Mouse (Mus musculus) midbrain, embryonic 10.5 days (tissue): ENCODE data around the gene Ubac2. TPM values are rescaled to one million over a fixed set of nuclear protein-coding genes. Genes with fewer than 3 reads are reported as not detected.

Experiments
- DNase-seq: peaks from one replicate; pipeline ENCODE4 v3.0.0-alpha.2; 2017; ENCODE audit warnings: low spot score
- H3K27ac ChIP-seq: fragments of 300-500 bp; sonication (generic); replicated peaks from 2 replicates; pipeline ENCODE4 v1.5.1; 2016; ENCODE audit warnings: mild to moderate bottlenecking
- H3K27me3 ChIP-seq: fragments of 300-500 bp; sonication (generic); 2 replicates; pipeline ENCODE4 v1.6.1; 2016; ENCODE audit warnings: low read depth, mild to moderate bottlenecking; ENCODE audit not compliant: poor library complexity, severe bottlenecking
- H3K36me3 ChIP-seq: fragments of 300-500 bp; sonication (generic); 2 replicates; pipeline ENCODE4 v1.6.1; 2016; ENCODE audit warnings: mild to moderate bottlenecking, moderate library complexity
- H3K4me1 ChIP-seq: fragments of 300-500 bp; sonication (generic); 2 replicates; pipeline ENCODE4 v1.6.1; 2016
- H3K4me3 ChIP-seq: fragments of 300-500 bp; sonication (generic); 2 replicates; pipeline ENCODE4 v1.5.1; 2016; ENCODE audit warnings: mild to moderate bottlenecking, moderate library complexity
- H3K9me3 ChIP-seq: fragments of 300-500 bp; sonication (generic); replicated peaks from 2 replicates; pipeline ENCODE4 v1.6.1; 2016; ENCODE audit warnings: mild to moderate bottlenecking
- WGBS: fragments of 180-500 bp; shearing (Covaris S2); methylation state at CpG from one replicate; pipeline ENCODE4 v1.1.7; 2016; 5-methylcytosine and 5-hydroxymethylcytosine counted together
- polyA plus RNA-seq: library from polyadenylated mRNA; unstranded; fragments of >200 nt; fragmentation: Nextera tagmentation; extraction: Ambion mirVana; gene quantifications from 2 replicates; pipeline ENCODE4 v1.2.1, GENCODE M21; 2016

The Ubac2 gene
- polyA plus RNA-seq, 1 experiment from 2014 or later: 78.3 TPM

DNA sequence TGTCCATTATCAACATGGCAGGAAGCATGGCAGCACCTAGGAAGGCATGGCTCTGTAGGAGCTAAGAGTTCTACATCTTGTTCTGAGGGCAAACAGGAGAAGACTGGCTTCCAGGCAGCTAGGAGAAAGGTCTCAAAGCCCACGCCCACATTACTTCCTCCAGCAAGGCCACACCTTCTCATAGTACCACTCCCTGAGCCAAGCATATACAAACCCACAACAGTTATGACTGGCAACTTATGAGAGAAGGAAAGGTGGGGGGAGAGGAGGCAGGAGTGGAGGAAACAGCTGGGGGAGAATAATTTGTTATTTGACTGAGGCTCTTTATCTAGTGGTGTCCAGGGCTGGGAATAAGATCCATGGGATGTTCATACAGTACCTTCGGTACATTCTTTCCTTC is 157.4 kb downstream of the Ubac2 start:
- no peaks in the 10 kb centered on the region for H3K4me1 ChIP-seq
- no peak for DNase-seq
- no peaks in the 10 kb centered on the region for H3K36me3 ChIP-seq
- WGBS: 88% methylated on average over 2 of the region's 2 CpGs
- H3K27ac ChIP-seq: no peak overlapping the region
- H3K9me3 ChIP-seq: no peaks in the 10 kb centered on the region
- no peaks in the 10 kb centered on the region for H3K27me3 ChIP-seq
- H3K4me3 ChIP-seq: no peak overlapping the region

DNA sequence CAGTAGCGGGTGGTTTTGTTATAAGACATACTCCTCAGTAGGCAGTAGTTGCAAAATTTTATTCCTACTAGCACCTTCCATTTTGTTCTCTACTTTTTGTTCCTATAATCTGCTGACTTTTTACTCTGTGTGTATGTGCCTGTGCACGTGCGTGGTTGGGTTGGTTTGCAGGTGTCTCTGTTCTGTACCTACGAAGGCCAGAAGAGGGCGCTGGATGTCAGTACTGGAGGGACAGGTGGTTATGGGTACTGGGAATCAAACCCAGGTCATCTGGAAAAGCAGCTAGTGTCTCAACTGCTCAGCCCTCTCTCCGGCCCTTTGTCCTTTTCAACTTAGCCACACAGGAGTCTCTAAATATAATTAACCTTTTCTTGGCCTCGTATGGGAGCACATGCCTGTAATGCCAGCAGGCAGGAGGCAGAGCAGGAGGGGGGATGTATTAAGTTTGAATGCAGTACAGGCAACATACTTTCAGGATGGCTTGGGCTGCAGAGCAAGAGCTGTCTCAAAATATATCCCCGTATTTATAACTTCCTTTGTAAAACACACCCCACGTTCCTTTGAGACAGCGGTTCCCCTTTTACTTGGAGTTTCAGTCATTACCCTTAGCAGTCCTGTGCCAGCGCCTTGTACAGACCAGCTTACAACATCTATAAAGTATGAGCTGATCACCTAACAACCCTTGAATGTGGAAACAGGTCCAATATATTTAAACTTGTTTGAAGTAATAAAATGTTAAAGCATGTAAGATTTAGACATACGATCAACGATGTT is 160.6 kb downstream of the Ubac2 start:
- no peak for DNase-seq
- WGBS: 89% methylated on average over 13 of the region's 13 CpGs
- Histone ChIP-seq H3K27me3 (no peaks in the 10 kb centered on the region), H3K27ac (no peak overlapping the region), H3K9me3 (no peaks in the 10 kb centered on the region), H3K4me3 (no peak overlapping the region), H3K36me3 (no peaks in the 10 kb centered on the region), H3K4me1 (no peaks in the 10 kb centered on the region)

- 82% methylated on average over 3 of the region's 3 CpGs for WGBS
These were observed 163.0 kb downstream of the Ubac2 start for GRCm38 (mm10) chr14:122041413-122041825.

DNA sequence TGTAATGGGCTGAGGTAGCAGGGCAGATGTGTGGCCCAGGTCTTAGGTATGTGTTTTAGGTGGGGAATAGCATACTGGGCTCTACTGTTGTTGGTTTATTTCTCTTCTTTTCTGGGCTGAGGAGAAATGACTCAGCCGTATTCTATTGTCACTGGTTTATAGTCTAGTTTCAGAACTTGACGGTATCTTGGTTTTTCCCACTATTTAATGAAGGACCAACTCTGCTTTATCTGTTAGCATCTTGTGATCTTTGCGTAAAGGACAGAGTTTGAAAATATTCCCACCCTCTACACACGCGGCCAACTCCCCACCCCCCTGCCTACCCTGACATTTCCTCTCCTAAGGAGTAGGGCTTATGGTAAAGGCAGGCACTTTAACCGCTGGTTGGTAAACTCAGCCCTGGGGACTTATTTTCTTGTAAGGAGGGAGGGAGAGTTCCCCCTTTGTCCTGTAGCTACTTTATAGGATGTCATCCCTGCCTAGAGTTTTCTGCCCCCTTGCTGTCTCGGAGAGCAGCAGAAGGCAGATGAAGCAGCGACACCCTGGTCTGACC is 163.8 kb downstream of the Ubac2 start:
- Histone ChIP-seq H3K27ac (no peak overlapping the region), H3K4me3 (no peak overlapping the region), H3K36me3 (no peaks in the 10 kb centered on the region), H3K27me3 (no peaks in the 10 kb centered on the region), H3K9me3 (0 out of 2 replicates have a peak, but pooled peaks cover 5% of the 10 kb centered on the region), H3K4me1 (no peaks in the 10 kb centered on the region)
- 90% methylated on average over 8 of the region's 8 CpGs for WGBS
- DNase-seq: no peak

More at GRCm38 (mm10) chr14:122041413-122041825, 163.0 kb downstream of the Ubac2 start:
- Histone ChIP-seq H3K4me3 (no peak overlapping the region), H3K27ac (no peak overlapping the region), H3K9me3 (0 out of 2 replicates have a peak, but pooled peaks cover 5% of the 10 kb centered on the region), H3K4me1 (no peaks in the 10 kb centered on the region), H3K36me3 (no peaks in the 10 kb centered on the region), H3K27me3 (no peaks in the 10 kb centered on the region)
- no peak for DNase-seq

- Histone ChIP-seq H3K4me3 (no peak overlapping the region), H3K4me1 (no peaks in the 10 kb centered on the region), H3K27me3 (no peaks in the 10 kb centered on the region), H3K36me3 (no peaks in the 10 kb centered on the region), H3K9me3 (0 out of 2 replicates have a peak, but pooled peaks cover 5% of the 10 kb centered on the region), H3K27ac (peak overlapping the region; percentile 33; the same call in 1 of the 2 replicates)
- WGBS: 89% methylated on average over 8 of the region's 8 CpGs
- no peak for DNase-seq
These were observed 169.4 kb downstream of the Ubac2 start for GRCm38 (mm10) chr14:122047784-122048183.

GRCm38 (mm10) chr14:122048816-122049215 is 170.4 kb downstream of the Ubac2 start:
- H3K36me3 ChIP-seq: no peaks in the 10 kb centered on the region
- H3K27me3 ChIP-seq: no peaks in the 10 kb centered on the region
- 89% methylated on average over 9 of the region's 9 CpGs for WGBS
- H3K27ac ChIP-seq: no peak overlapping the region
- 0 out of 2 replicates have a peak, but pooled peaks cover 5% of the 10 kb centered on the region for H3K9me3 ChIP-seq
- H3K4me3 ChIP-seq: no peak overlapping the region
- no peak for DNase-seq
- no peaks in the 10 kb centered on the region for H3K4me1 ChIP-seq

GRCm38 (mm10) chr14:122052896-122053635 is 174.6 kb downstream of the Ubac2 start:
- no peaks in the 10 kb centered on the region for H3K27me3 ChIP-seq
- H3K36me3 ChIP-seq: no peaks in the 10 kb centered on the region
- H3K9me3 ChIP-seq: no peaks in the 10 kb centered on the region
- H3K4me3 ChIP-seq: no peak overlapping the region
- H3K4me1 ChIP-seq: no peaks in the 10 kb centered on the region
- WGBS: 87% methylated on average over 9 of the region's 9 CpGs
- no peak for DNase-seq
- H3K27ac ChIP-seq: no peak overlapping the region

DNA sequence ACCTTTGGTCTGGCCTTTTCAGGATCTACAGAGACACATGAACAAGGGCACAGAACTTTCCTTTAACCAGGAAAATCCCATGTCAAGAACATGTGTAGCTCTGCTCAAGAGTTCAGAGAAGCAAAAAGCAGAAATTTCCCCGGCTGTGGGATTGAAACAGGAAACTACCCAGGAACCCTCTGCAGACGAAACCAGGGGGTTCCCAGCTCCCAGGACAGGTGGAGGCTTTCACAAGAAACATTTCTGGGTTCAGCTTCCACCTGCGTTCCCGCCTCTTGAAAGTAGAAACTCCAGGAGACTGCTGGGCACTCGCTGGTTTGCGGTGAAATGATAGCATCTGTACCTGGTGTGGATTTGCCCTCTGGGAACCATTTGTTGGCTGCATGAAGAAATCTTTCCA is 178.5 kb downstream of the Ubac2 start:
- Histone ChIP-seq H3K9me3 (no peaks in the 10 kb centered on the region), H3K27me3 (no peaks in the 10 kb centered on the region), H3K4me3 (no peak overlapping the region), H3K36me3 (no peaks in the 10 kb centered on the region), H3K27ac (no peak overlapping the region), H3K4me1 (no peaks in the 10 kb centered on the region)
- DNase-seq: no peak
- WGBS: 84% methylated on average over 6 of the region's 6 CpGs

DNA sequence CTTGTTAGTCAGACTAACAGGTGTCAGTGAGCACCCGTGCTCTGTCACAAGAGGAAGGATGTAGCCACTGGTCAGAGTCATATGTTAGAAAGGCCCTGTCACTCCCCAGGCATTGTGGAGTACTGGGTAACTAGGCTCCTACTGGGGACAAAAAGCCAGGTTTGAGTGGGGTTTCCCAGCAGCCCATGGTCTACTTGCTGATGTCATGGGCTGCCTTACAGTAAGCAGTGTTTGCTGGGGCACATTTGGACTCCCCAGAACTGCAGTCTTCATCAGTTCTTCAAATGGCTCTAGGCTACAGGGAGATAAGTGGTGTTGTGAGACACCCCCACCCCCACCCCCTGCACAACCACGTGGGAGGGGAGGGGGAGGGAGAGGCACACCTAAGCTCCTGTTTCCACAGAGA is 179.5 kb downstream of the Ubac2 start:
- H3K4me1 ChIP-seq: no peaks in the 10 kb centered on the region
- no peaks in the 10 kb centered on the region for H3K36me3 ChIP-seq
- WGBS: 43% methylated on average over 2 of the region's 2 CpGs

GRCm38 (mm10) chr14:122060642-122061041 is 182.2 kb downstream of the Ubac2 start:
- WGBS: 17% methylated on average over 3 of the region's 3 CpGs
- H3K36me3 ChIP-seq: no peaks in the 10 kb centered on the region
- H3K9me3 ChIP-seq: no peaks in the 10 kb centered on the region
- no peaks in the 10 kb centered on the region for H3K27me3 ChIP-seq
- H3K4me3 ChIP-seq: no peak overlapping the region
- no peak overlapping the region for H3K27ac ChIP-seq
- peak; percentile 69 for DNase-seq
- no peaks in the 10 kb centered on the region for H3K4me1 ChIP-seq

More for the DNA sequence above, 179.5 kb downstream of the Ubac2 start:
- DNase-seq: no peak
- no peak overlapping the region for H3K27ac ChIP-seq
- H3K4me3 ChIP-seq: no peak overlapping the region
- H3K27me3 ChIP-seq: no peaks in the 10 kb centered on the region
- no peaks in the 10 kb centered on the region for H3K9me3 ChIP-seq

DNA sequence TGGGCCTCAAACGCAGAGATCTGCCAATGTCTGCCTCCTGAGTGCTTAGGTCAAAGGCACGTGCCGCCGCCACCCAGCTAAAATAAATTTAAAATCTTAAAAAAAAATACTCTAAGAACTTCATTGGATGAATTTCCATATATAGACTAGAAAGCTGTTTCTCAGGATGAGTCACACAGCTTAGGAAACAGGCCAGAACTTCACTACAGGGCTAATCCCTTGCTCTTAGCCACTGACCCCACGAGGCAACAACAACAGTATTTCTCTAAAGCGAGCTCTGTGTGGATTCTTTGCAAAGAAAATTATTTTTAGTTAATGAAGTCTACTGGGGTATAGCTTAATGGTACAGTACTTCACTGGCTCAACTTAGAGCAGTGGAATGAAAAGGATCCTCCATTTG is 183.0 kb downstream of the Ubac2 start:
- no peak overlapping the region for H3K4me3 ChIP-seq
- 91% methylated on average over 6 of the region's 6 CpGs for WGBS
- H3K27me3 ChIP-seq: no peaks in the 10 kb centered on the region
- H3K9me3 ChIP-seq: no peaks in the 10 kb centered on the region
- no peak for DNase-seq
- no peak overlapping the region for H3K27ac ChIP-seq
- no peaks in the 10 kb centered on the region for H3K36me3 ChIP-seq
- H3K4me1 ChIP-seq: no peaks in the 10 kb centered on the region

- Histone ChIP-seq H3K27ac (no peak overlapping the region), H3K4me1 (no peaks in the 10 kb centered on the region), H3K9me3 (no peaks in the 10 kb centered on the region), H3K4me3 (no peak overlapping the region), H3K36me3 (no peaks in the 10 kb centered on the region), H3K27me3 (no peaks in the 10 kb centered on the region)
- no peak for DNase-seq
- WGBS: 86% methylated on average over 10 of the region's 10 CpGs
These were observed 184.1 kb downstream of the Ubac2 start for GRCm38 (mm10) chr14:122062411-122063090.
